Mouse (Mus musculus) skeletal muscle tissue, postnatal 0 days (tissue): ENCODE results near the gene Gapdhs. TPM values are rescaled to one million over a fixed set of nuclear protein-coding genes. Genes with fewer than 3 reads are reported as not detected.

ENCODE experiments used
- polyA plus RNA-seq: library from polyadenylated mRNA; unstranded; fragments of >200 nt; fragmentation: Nextera tagmentation; extraction: Ambion mirVana; gene quantifications from 2 replicates; pipeline ENCODE4 v1.2.1, GENCODE M21; 2015

Gene Gapdhs
- 0.21 TPM in 1 of 2 replicates, not detected in the other for polyA plus RNA-seq

DNA sequence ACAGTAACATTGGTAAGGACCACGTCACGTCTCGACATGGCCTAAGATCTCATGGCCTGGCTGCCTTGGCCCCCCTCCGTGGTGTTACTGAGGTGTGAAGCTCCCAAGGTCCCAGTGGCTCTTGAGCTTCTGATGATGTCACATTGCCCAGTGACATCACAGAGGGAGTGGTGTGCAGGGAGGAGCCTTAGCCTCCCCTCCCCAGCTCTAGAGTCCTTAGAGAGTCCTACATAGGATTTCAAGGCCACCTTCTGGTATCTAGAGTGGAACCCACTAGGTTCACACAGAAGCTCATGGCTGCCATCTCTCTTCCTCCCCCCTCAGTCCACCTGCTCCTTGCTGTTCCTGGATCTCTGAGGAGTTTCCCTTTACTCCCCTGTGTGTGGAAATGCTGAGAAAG, at the start of gene Gapdhs:
TSS of gene Gapdhs (minus strand) at position 65 of the 400 bp plus-strand sequence.

GRCm38 (mm10) chr7:30787377-30788022, 44.0 kb upstream of the Gapdhs start, which contains the start of gene Krtdap:
Krtdap (plus strand) TSS chr7:30787896.

GRCm38 (mm10) chr7:30763456-30763855, 20.0 kb upstream of the Gapdhs start, which contains the start of gene Dmkn:
Dmkn (plus strand) TSS chr7:30763756.

DNA sequence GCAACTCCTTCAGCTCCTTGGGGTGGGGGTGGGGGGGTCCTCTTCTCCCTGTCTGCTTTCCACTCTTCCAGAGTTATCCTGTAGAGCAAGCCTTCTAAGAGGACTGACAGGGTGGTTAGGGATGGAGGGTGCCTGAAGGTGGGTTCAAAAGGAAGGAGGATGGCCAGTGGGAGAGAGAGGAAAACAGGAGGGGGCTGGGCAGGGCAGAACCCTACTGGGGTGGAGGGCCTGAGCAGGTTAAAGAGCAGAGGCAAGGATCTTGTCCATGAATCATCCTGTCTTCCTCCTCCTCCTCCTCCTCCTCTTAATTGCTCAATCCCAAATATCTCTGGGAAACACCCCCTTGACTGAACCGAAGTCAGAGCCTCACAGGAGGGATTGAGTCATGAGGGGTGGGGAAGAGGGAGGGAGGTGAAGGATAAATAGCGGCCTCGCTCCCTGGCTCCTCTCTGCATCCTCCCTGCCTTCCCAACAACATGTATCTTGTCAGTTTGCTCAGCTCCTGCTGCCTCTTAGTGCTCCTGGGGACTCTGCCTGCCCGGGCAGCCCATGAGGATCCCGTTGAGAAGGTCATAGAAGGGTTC, 7.7 kb upstream of the Gapdhs start, which contains the start of gene Sbsn:
TSS of gene Sbsn (plus strand) at position 386 of the 584 bp plus-strand sequence.

DNA sequence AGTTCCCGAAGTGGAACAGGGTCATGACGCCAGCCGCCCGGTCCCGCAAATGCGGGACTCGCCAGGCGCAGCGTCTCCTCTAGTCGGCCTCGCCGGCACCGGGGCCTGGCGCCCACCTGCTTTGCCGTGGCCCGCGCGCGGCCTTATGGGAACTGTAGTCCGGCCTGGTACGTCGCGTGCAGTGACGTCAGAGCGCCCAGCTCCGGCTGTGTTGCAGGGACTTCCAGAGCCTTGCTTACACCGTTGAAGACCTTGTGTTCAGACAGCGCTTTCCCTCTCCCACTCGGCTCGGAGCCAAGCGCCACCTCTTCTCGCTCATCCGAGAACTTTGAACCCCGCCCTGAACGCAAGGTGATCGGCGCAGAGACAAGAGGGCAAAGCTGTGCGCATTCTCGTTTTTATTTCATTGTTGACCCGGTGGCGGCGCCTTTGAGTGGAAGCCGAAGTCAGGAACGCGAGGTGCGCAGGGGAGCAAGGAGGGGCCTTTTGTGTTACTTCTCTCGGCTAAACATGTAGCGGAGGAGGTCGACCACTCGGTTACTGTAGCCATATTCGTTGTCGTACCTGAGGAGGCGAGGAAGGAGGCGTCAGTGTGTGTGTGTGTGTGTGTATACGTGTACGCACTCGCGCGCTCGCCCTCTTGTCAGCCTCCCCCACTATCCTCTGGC, 14.0 kb downstream of the Gapdhs start, which contains the start of gene Tmem147:
TSS of gene Tmem147 (minus strand) at position 145 of the 668 bp plus-strand sequence.

GRCm38 (mm10) chr7:30711942-30712341, 31.5 kb downstream of the Gapdhs start, which contains the start of gene Atp4a:
Atp4a (plus strand) TSS chr7:30712209.

DNA sequence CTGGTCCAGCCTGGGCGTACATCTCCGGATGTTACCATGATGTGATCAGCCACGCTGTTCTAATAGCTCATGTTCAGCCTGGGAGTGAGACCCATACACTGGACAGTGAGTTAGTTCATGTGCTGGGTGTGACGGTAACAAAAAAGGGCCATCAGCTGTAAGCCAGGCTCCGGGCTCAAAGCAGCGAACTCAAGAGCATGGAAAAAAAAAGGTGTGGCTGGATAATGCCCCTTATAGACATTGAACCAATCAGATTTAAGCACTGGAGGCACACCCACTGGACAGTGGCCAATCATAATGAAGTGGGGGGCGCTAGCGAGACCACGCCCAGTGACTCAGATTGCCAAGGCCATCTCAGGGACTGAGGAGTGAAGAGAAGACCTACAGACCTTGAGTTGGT, 44.9 kb downstream of the Gapdhs start, which contains the start of gene 2200002J24Rik:
TSS of gene 2200002J24Rik (plus strand) at position 338 of the 400 bp plus-strand sequence.

Other genes starting within 250 kb of the Gapdhs start
- 1.6 and 1.7 TPM in 2 replicates for gene Arhgap33, start 208.6 kb downstream of the Gapdhs start, polyA plus RNA-seq
- 249 and 337 TPM in 2 replicates for gene Hspb6, start 191.5 kb downstream of the Gapdhs start, polyA plus RNA-seq
- gene Proser3, start 191.4 kb downstream of the Gapdhs start, polyA plus RNA-seq, result 3.3 TPM in 2 replicates
- 27.5 and 27.9 TPM in 2 replicates for gene Lin37, start 183.8 kb downstream of the Gapdhs start, polyA plus RNA-seq
- 84.5 and 85.4 TPM in 2 replicates for gene U2af1l4, start 180.4 kb downstream of the Gapdhs start, polyA plus RNA-seq
- gene Gm49396, start 180.3 kb downstream of the Gapdhs start, polyA plus RNA-seq, result 3.2 and 3.3 TPM in 2 replicates
- 120 and 135 TPM in 2 replicates for gene Psenen, start 180.1 kb downstream of the Gapdhs start, polyA plus RNA-seq
- 0.66 and 1.7 TPM in 2 replicates for gene Igflr1, start 178.3 kb downstream of the Gapdhs start, polyA plus RNA-seq
- gene Kmt2b, start 155.0 kb downstream of the Gapdhs start, polyA plus RNA-seq, result 3.0 and 3.9 TPM in 2 replicates
- gene Zbtb32, start 144.8 kb downstream of the Gapdhs start, polyA plus RNA-seq, result 0.10 and 0.15 TPM in 2 replicates
- 0.39 and 0.53 TPM in 2 replicates for gene Upk1a, start 130.8 kb downstream of the Gapdhs start, polyA plus RNA-seq
- 1,910 and 2,111 TPM in 2 replicates for gene Cox6b1, start 117.5 kb downstream of the Gapdhs start, polyA plus RNA-seq
- gene Etv2, start 107.8 kb downstream of the Gapdhs start, polyA plus RNA-seq, result not detected in 2 replicates
- gene Rbm42, start 93.4 kb downstream of the Gapdhs start, polyA plus RNA-seq, result 65.4 and 67.4 TPM in 2 replicates
- gene Haus5, start 78.7 kb downstream of the Gapdhs start, polyA plus RNA-seq, result 7.5 and 9.5 TPM in 2 replicates
- not detected in 2 replicates for gene Pmis2, start 72.1 kb downstream of the Gapdhs start, polyA plus RNA-seq
- 0.33 TPM in 1 of 2 replicates, not detected in the other for gene 2200002J24Rik, start 44.8 kb downstream of the Gapdhs start, polyA plus RNA-seq
- 0.15 and 0.22 TPM in 2 replicates for gene Atp4a, start 31.5 kb downstream of the Gapdhs start, polyA plus RNA-seq
- 227 and 250 TPM in 2 replicates for gene Tmem147, start 14.1 kb downstream of the Gapdhs start, polyA plus RNA-seq
- 0.45 and 25.6 TPM in 2 replicates for gene Sbsn, start 7.8 kb upstream of the Gapdhs start, polyA plus RNA-seq
- 0.51 and 65.3 TPM in 2 replicates for gene Dmkn, start 20.1 kb upstream of the Gapdhs start, polyA plus RNA-seq
- 8.3 and 219 TPM in 2 replicates for gene Krtdap, start 44.2 kb upstream of the Gapdhs start, polyA plus RNA-seq
- gene Ffar2, start 80.1 kb upstream of the Gapdhs start, polyA plus RNA-seq, result 1.0 and 6.6 TPM in 2 replicates
- not detected in 2 replicates for gene Ffar3, start 112.5 kb upstream of the Gapdhs start, polyA plus RNA-seq
- gene Ffar1, start 117.9 kb upstream of the Gapdhs start, polyA plus RNA-seq, result not detected in 2 replicates
- 0.24 and 0.33 TPM in 2 replicates for gene Cd22, start 136.7 kb upstream of the Gapdhs start, polyA plus RNA-seq
- 2.2 and 2.4 TPM in 2 replicates for gene Mag, start 171.2 kb upstream of the Gapdhs start, polyA plus RNA-seq
- not detected in 2 replicates for gene Hamp2, start 181.0 kb upstream of the Gapdhs start, polyA plus RNA-seq
- not detected in 2 replicates for gene Hamp, start 200.4 kb upstream of the Gapdhs start, polyA plus RNA-seq
- gene Usf2, start 213.1 kb upstream of the Gapdhs start, polyA plus RNA-seq, result 13.5 and 15.2 TPM in 2 replicates
- gene Lsr, start 229.8 kb upstream of the Gapdhs start, polyA plus RNA-seq, result 0.73 and 1.8 TPM in 2 replicates
- gene Fam187b, start 230.1 kb upstream of the Gapdhs start, polyA plus RNA-seq, result 0.22 TPM in 1 of 2 replicates, not detected in the other